Mouse (Mus musculus) layer of hippocampus, postnatal 14 days (tissue): ENCODE measurements around the gene N4bp1. TPM values are rescaled to one million over a fixed set of nuclear protein-coding genes. Genes with fewer than 3 reads are reported as not detected.

Source experiments
- DNase-seq, 2 experiments: peaks; one replicate each; pipeline ENCODE4 v3.0.0; 2021 to 2022; ENCODE audit warnings: low spot score in 2 of 2, mixed read lengths in 1 of 2
- total RNA-seq, 2 experiments: library from RNA; stranded (reverse); gene quantifications; 2 replicates each; pipeline ENCODE4 v1.2.3; 2021

Gene N4bp1
- total RNA-seq, 2 experiments from 2014 or later = 24.8 to 27.5 TPM

DNA sequence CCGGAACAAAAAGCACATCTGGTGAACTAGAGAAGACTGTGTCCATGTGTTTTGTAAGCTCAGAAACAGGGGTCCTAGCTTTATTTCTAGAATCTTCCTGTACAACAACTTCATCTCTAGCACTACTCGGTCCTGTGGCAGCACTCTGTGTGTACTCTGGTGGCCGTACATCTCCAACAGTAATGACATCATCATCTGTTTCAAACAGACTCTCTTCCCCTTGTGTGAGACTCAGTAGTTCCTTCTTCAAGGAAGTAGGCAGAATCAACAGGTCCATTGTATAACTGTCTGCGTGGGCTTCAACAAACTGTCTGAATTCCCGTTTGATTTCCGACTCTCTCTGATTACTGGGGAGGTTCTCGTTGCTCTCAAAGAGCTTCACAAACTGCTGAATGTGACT lies 23.5 kb downstream of the N4bp1 start:
- no peak for DNase-seq

DNA sequence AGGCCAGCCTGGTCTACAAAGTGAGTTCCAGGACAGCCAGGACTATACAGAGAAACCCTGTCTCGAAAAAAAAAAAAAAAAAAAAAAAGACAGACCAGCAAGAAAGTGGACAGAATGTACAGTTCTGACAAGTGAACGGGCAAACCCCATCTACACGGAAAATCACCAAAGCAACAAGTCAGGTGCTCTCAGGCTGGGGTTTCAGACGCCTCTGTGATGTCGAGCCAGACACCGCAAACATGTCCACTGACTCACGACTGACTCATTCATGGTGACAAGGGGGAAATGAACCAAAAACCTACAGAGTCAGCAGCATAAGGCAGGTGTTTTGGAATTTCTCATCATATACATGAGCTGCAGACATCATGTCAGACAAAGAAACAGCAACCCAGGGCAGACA lies 28.8 kb downstream of the N4bp1 start:
- no peak for DNase-seq

DNA sequence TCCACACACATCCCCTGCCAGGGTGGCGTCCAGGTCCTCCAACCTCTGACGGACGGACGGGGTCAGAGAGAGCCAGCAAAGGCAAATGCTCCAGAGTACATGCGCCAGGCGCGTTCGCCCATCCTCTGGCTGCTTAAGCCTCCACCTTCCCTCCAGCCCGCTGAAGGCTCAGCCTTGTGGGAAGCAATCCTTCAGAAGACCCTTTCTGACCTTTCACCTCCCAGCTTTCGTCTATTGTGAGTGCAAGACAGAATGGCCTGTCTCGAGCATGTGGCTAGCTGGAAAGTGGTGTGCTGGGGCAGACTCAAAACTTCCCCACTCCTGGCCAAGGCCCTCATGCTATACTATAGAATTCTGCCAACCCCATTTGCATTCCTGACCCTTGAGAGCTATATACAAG lies 30.4 kb downstream of the N4bp1 start:
- DNase-seq = no peak

GRCm38 (mm10) chr8:86853989-86854373 lies 31.1 kb downstream of the N4bp1 start:
- DNase-seq = no peak

- DNase-seq = no peak
Measured at GRCm38 (mm10) chr8:86853266-86853988, 31.6 kb downstream of the N4bp1 start.

DNA sequence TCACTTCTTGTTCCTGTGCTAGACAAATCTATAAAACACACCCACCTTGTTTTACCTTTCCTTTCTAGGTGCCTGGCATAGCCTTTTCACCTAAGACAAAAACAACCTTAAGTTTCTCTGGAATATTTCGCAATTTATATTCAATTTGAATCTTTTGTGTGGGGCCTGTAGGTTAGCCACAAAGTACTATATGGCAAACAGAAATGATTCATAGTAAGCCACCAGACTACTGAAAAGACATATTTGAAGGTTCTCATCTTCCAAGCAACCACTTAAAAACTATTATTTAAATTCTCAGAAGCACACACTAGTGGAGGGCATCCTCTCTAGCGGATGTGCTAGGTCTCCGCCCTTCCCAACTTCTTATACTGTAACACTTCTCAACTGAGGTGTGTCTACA lies 32.6 kb downstream of the N4bp1 start:
- DNase-seq = no peak

GRCm38 (mm10) chr8:86848876-86849275 lies 36.2 kb downstream of the N4bp1 start:
- no peak for DNase-seq

GRCm38 (mm10) chr8:86848401-86848800 lies 36.7 kb downstream of the N4bp1 start:
- DNase-seq = no peak

DNA sequence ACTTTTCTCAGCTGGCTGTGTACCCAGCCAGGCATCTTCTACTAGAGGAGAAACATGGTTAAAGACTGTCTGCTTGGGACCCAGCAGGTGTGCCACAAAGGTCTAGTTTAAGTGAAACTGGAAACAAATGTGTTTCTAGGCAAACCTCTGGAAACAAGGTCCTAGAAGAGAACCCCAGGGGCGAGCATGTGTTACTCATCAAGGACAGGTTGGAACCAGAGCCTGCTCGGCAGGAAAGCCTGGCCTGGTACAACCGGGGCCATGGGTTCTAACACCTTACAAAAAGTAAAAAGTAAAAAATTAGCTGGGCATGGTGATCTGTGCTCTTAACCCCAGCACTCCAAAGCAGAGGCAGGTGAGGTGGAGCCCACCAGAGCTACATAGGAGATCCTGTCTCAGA lies 38.0 kb downstream of the N4bp1 start:
- DNase-seq = no peak

DNA sequence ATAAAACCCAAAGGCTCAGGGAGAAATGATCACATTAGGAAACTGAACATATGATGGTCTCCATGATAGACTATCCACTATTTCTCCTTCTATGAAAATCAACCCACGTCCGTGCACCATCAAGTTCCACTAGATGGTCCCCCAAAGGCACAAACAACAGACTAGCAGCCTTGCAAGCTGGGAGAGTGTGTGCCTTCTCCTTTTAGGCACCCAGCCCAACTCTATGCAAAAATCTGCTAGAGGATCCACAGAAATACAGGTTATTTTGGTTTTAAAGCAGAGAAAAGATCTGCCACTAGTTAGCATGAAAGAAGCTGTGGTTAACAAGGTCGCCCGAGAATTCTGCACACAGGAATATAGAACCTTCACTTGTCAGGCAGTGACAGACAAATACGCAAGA lies 39.2 kb downstream of the N4bp1 start:
- no peak for DNase-seq

- no peak for DNase-seq
Measured at GRCm38 (mm10) chr8:86844856-86845255, 40.2 kb downstream of the N4bp1 start.

DNA sequence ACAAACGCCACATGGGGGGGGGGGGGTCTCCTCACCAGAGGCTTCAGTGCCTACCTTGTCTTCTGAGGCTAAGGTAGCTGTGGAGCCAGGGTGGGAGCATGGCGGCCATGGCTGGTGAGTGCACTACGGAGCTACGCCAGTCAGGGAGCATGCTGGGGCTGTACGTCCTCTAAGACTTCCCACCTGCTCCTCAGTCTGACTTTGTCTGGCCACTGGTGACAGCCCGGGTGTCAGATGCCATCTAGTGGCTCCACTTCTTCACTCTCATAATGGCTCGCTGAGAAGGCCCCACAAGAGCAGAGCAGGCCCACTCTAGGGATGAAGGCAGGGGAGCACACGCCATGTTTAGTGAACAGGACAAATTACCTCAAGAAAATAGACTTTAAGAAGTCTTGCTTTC lies 41.2 kb downstream of the N4bp1 start:
- peak; percentile 35 to 45 for DNase-seq

DNA sequence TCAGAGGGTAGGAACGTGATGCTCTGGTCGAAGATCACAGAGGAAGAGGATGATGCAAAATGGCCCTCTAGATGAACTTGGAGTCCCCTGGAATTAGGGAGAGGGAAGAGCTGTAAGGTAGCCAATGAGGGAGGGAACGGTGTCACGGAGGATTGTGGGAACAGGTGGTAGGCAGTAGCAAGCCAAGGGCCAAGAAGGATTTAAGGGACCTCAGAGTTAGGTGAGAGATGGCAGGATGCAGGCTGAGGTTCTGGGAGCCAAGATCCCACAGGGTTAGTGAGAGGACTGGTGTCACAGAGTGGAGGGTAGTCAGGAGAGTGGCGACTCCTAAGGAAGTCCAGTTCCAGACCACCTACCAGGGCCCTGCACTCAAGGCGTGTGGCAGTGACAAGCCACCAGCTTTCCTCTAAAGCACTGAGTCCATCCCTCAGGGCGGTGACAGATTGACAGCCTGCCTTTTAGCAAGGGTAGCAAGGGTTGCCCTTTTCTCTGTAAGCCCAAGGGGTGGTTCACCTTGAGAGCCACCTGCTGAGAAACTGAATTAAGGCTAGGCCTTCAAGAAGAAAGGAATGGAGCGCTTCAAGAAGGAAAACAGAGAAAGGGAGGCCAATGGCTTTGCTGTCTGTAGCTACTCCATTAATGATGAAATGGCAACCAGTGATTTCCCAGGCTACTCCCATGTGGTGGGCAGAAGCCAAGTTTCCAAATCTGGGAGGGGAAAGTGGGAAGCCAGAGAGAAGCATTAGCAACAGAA lies 43.3 kb downstream of the N4bp1 start:
- no peak for DNase-seq

DNA sequence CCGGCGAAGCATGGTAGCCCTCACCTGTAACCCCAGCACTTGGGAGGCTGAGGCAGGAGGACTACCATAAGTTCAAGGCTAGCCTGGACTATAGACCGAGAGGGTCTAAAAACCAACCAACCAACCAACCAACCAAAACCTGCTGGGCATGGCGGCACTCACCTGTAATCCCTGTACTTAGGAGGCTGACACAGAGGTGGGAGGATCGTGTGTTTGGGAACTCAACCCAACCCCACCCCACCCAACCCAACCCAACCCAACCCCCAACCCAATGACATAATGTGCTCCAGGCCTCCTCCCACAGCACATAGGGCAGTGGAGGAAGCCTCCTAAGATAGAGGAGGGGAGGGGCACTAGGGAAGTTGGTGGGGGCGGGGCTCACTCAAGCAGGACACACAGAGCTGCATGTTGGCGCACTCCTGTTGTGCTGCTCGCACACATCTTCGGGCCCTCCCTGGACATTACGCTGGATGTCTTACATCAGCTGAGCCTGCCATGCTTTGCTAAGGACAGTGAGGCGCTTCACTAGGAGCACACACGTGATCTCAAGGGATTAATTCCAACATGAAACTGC lies 44.9 kb downstream of the N4bp1 start:
- no peak for DNase-seq

DNA sequence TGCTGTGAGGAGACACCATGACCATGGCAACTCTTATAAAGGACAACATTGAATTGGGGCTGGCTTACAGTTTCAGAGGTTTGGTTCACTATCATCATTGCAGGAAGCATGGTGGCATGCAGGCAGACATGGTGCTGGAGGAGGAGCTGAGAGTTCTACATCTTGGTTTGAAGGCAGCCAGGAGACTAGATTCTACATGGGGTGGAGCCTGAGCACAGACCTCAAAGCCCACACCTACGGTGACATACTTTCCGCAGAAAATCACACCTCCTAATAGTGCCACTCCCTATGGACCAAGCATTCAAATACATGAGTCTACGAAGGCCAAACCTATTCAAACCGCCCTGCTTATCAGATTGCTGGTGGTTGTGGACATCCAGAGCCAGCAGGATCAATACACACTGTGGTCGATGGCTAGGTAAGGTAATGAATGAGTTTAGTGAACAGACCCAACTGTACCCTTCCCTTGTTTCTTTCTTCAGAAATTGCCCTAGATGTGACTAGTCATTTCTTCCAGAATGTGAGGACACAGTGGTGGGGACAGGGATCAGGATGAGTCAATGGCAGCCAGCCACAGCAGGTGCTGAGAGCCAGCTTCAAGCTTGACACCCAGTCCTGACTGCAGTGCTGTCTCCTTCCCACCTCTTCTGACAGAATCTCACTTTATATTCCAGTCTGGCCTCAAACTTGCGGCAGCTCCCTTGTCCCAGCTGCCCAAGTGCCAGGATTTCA lies 46.2 kb downstream of the N4bp1 start:
- DNase-seq = no peak

- no peak for DNase-seq
Measured at GRCm38 (mm10) chr8:86837234-86837633, 47.8 kb downstream of the N4bp1 start.

GRCm38 (mm10) chr8:86835881-86836280 lies 49.2 kb downstream of the N4bp1 start:
- DNase-seq = no peak

DNA sequence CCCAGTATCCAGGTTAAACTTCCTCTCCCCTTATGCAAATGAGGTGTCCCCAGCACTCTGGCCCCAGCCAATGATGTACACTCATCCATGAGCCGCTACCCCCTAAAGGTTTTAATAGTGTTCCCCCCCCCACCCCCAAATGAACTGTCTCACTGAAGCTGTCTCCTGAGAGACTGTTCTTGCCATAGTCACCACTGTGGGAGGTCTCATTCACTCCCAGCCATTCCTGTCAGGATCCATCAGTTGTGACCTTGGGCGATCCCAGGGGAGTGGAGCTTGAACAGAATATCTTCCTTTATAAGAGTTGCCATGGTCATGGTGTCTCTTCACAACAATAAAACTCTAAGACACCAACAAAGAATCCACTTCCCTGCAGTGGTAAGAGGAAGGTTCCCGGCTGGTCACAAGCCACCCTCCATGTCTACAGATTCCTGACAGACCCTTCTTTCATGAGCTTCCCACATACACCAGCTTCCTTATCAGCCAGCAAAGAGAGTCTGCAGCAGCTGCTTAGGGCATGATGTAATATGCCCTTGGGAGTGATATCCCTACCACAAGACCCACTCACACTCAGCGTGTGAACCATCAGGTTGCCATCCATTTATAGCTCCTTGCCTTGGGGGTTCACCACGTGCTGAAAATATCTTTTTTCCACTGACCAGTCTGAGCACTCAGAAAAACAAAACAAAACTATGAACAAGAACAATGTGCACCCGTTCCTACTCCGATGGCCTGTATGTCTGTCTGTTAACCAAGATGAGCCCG lies 50.4 kb downstream of the N4bp1 start:
- DNase-seq = no peak

GRCm38 (mm10) chr8:86833937-86834336 lies 51.1 kb downstream of the N4bp1 start:
- DNase-seq = no peak

- DNase-seq = no peak
Measured at GRCm38 (mm10) chr8:86828925-86829324, 56.1 kb downstream of the N4bp1 start.

- no peak for DNase-seq
Measured at GRCm38 (mm10) chr8:86827199-86827598, 57.9 kb downstream of the N4bp1 start.
